Mouse (Mus musculus) frontal cortex, postnatal 14 days (tissue): ENCODE measurements around the gene Itpr2.

Experiments
- DNase-seq, 2 experiments: peaks; one replicate each; pipeline ENCODE4 v3.0.0; 2022; ENCODE audit warnings: low spot score in 2 of 2

Itpr2 gene

GRCm38 (mm10) chr6:146416461-146416860, 85.6 kb downstream of the Itpr2 start:
- DNase-seq, result no peak

GRCm38 (mm10) chr6:146414094-146414493, 87.9 kb downstream of the Itpr2 start:
- no peak for DNase-seq

DNA sequence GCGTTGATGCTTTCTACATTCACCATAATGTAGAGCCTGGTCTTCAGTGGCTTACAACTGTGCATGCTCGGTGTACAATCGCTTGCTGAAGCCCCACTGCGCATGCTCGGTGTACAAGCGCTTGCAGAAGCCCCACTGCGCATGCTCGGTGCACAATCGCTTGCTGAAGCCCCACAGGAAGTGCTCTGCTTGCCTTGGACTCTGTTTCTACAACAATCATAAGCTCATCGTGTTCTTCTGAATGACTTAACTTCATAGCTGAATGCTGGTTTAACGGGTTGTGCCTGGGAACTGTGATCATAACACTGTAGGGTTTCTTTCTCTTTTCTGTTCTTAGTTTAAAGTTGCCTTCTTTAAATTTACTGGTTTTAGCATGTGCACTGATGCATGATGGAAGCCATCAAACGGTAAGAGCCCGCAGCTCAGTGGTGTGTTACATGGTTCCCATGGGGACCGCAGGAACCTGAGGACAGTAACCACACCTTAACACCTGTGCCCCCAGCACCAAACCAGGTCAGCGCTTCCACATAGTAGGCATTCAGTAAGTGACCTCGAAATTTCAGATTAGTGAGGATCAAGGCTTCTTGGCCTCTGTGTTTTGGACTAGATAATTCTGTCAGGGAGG, 90.5 kb downstream of the Itpr2 start:
- no peak for DNase-seq

- DNase-seq, result no peak
Measured at GRCm38 (mm10) chr6:146410427-146410810, 91.6 kb downstream of the Itpr2 start.

GRCm38 (mm10) chr6:146409692-146410426, 92.2 kb downstream of the Itpr2 start:
- peak; percentile 41 to 68 for DNase-seq

DNA sequence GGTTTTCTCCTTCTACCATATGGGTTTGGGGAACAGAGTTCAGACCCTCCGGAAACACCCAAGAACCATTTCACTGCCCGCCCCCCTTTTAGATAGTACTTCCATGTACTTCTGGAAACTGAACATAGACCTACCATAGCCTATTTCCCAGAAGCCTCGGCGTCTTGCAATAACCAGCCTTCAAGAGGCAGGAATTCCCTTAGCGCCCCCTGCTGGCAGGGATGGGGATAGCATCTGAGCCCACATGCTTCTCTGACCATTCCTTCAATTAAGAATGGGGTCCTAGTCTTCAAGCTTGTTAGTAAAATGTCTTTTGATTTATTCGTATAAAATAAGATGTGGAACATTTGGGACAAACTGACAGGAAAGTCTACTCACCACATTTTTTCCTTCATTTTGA, 96.6 kb downstream of the Itpr2 start:
- no peak for DNase-seq

GRCm38 (mm10) chr6:146404876-146405275, 97.1 kb downstream of the Itpr2 start:
- no peak for DNase-seq

DNA sequence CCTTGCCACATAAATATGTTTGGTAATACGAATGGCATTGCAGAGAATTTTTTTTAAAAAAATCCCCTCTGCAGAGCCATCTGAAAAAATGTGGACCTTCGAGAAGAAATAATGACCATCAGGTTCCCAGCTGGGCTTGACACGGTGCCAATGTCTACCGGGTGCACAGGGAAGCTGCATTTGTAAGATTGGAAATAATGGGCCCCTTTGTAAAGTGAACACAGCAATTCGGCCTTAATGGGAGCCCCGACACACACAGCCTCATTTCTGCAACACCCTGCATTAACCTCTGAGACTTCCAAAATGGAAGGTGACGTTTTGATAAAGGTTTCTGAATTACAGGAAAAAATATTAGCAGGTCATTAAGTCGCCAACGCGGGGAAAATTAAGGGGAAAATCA, 97.9 kb downstream of the Itpr2 start:
- no peak for DNase-seq

DNA sequence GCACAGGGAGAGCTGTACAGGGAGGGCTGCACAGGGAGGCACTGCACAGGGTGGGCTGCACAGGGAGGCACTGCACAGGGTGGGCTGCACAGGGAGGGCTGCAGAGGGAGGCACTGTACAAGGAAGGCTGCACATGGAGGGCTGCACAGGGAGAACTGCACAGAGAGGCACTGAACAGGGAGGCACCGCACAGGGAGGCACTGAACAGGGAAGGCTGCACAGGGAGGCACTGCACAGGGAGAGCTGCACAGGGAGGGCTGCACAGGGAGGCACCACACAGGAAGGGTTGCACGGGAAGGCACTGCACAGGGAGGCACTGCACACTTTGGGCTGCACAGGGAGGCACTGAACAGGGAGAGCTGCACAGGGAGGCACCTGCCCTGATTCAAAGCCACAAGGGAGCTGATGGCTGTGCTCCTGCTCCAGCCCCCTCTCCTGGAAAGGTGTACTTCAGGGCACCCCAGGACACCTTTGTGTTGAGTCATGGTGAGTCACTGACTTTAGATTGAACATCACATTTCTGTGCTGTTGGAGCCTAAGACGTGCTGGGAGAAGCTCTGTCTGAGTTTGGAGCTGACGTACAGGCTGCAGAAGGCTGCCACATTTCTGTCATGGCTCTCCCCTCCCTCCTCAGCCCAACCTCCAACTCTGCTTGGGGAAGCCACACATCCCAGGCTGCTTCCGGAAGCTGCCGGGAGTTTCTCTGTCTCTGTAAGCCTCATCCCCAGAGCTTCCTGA, 98.9 kb downstream of the Itpr2 start:
- DNase-seq, result peak in 1 of 2 experiments; percentile 34

DNA sequence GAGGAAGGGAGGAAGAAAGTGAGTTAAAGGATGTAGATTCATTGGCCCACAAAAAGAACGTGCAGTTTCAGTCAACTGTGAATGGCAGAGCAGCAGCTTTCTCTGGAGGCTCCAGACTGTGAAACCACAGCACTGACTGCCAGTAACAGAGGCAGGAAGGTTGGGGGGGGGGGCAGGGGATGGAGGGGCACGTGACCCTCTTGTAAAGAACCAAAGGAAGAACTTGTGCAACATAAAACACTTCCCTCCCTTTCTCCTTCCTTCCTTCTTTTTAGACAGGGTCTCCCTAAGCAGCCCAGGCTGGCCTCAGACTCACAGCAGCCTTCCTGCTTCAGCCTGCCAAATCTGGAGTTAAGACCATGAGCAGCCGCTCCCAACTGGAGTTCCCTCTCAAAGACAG, 104.2 kb downstream of the Itpr2 start:
- no peak for DNase-seq

DNA sequence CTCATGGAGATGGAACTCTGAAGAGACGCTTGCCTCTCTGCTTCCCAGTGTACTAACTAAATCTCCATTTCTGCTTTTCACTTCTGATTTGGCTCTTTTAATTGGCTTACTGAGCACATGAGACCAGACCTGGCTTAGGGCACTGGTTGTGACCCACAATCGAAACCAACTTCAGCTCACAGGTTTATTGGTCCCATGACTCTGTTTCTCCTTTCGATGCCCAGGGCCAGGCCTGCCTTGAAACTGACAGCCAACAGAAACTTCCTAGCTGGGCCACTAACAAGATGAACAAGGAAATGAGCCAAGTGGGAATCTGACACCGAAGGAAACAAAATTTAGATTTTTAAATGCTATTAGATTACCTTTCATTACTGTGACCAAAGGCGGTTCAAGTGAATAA, 105.8 kb downstream of the Itpr2 start:
- DNase-seq, result no peak

DNA sequence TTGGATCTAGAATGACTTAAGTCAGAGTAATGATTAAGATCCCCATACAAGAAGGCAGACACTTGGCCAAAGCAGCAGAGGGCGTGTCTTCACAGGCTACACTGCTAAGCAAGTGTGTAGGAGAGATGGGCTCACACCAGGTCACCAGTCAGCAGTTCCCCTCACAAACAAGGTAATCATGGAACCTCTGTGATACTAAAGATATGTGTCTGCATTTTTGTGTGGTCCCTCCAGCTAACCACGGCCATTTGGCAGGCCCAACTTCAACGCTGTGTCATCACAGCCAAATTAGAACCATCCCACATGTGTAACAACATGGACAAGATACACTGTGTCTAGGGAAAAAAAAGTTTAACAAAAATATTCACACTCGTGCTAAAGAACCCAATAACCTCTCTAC, 106.4 kb downstream of the Itpr2 start:
- DNase-seq, result no peak

GRCm38 (mm10) chr6:146392188-146392587, 109.8 kb downstream of the Itpr2 start:
- no peak for DNase-seq

DNA sequence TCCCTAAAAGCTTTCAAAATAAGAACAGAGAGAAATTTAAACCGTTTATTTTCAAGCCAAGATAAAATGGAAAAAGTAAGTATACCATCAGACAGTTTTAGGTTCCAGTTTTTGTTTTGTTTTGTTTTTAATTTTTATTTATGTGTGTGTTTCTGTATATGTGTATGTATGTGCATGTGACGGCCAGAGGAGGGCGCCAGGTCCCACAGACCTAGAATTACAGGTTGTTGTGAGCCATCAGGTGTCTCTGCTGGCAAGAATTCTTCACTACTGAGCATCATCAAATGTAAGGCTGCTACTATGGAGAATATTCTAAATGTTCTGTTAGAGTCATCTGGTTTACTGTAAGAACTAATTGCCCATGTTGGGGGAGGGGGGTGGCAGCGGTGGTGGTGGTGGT, 111.9 kb downstream of the Itpr2 start:
- no peak for DNase-seq

GRCm38 (mm10) chr6:146388010-146388409, 114.0 kb downstream of the Itpr2 start:
- DNase-seq, result no peak

GRCm38 (mm10) chr6:146387039-146387713, 114.8 kb downstream of the Itpr2 start:
- no peak for DNase-seq

DNA sequence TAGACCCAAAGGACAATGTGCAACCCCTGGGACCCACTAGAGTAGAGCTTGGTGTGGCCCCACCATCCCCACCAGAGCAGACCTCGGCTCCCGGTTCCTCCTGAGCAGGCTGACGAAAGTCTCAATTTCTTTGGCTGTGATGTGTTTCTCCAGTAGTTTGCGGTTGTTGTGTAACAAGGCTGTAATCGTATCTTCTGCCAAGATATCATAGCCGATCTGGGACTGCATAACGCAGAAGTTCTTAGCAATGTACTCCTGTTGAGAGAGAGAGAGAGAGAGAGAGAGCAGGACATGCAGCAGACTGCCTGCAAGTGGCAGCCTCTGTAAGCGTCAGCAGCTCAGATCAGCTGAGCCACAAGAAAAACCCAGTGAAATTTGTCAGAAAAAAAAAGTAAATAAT, 122.8 kb downstream of the Itpr2 start:
- DNase-seq, result no peak

DNA sequence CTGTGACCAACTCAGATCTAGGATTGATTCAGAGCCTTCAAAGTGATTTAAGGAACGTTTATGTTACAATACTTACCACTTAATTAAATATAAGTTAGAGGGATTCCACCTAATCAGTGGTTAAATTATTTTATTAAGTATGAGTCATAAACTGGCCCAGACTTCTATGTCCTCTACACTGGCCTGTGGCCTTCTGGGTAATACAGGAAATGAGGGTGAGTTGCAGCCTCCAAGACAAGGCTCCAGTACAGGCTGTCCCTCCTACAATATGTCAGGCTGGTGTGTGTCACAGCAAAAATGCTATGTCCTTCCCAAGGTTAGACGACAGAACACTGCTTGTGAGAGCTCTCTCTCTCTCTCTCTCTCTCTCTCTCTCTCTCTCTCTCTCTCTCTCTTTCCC, 130.5 kb downstream of the Itpr2 start:
- no peak for DNase-seq

DNA sequence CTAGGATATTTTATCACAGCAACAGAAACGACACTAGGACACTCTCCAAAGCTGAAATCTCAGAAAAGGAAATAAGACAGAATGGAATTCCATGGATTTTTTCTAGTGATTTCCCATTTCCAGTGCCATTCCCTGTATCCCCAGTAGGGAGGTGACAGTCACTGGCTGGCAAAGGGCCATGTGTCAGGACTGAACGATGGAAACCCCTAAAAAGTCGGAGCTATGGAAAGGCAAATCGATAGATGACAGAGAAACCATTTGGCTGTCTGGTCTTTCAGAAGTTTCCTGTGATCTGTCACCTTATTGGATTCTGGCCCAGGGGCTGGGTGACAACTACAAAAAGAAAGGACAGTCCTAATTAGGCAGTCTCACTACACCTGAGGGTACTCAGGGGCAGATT, 135.8 kb downstream of the Itpr2 start:
- DNase-seq, result no peak

GRCm38 (mm10) chr6:146357911-146358310, 144.1 kb downstream of the Itpr2 start:
- no peak for DNase-seq

DNA sequence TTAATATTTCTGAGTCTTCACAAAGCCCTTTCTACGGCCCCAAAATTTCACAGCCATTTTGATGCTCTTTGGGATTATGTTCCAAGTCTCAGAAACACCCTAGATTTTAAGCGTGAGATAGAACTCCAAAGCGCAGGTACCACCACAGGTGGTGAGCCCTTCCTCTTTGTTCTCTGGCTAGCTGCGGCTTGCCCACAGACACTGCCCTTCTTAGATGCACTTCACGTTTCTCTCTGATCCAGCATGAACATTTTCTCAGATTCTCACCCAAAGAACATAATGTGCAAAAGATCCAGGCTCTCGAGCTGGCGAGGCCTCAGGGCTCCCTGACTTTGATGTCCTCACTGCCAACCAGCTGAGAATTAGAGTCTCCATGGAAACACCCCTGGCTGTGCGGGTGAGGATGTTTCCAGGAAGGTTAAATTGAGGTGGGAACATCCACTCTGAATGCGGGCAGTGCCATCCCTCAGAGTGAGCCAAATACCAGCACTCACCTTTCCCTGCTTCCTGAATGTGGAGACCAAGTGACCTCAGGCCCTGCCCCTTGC, 149.7 kb downstream of the Itpr2 start:
- no peak for DNase-seq

- no peak for DNase-seq
Measured at GRCm38 (mm10) chr6:146351816-146352215, 150.2 kb downstream of the Itpr2 start.
